Mouse (Mus musculus) myocyte (in vitro differentiated cells): ENCODE measurements around the gene Arhgef12. TPM values are rescaled to one million over a fixed set of nuclear protein-coding genes. Genes with fewer than 3 reads are reported as not detected.

ENCODE experiments used
- H3K27me3 ChIP-seq: one replicate; pipeline ENCODE4 v1.6.1; 2011; ENCODE audit not compliant: control insufficient read depth, insufficient read depth, insufficient read length
- H3K36me3 ChIP-seq: one replicate; pipeline ENCODE4 v1.6.1; 2011; ENCODE audit not compliant: control insufficient read depth, insufficient read depth
- H3K4me2 ChIP-seq: one replicate; pipeline ENCODE4 v1.6.1; 2011; ENCODE audit warnings: low read depth, control low read depth
- H3K4me3 ChIP-seq: one replicate; pipeline ENCODE4 v1.5.1; 2011; ENCODE audit warnings: mild to moderate bottlenecking, control low read depth, moderate library complexity
- H3K79me2 ChIP-seq: one replicate; pipeline ENCODE4 v1.6.1; 2011; ENCODE audit not compliant: control insufficient read depth, insufficient read depth
- H3ac ChIP-seq: one replicate; pipeline ENCODE4 v1.6.1; 2011; ENCODE audit not compliant: control insufficient read depth, insufficient read length
- CEBPB ChIP-seq: IDR thresholded peaks from 2 replicates; pipeline ENCODE4 v1.6.1; 2011; ENCODE audit warnings: mild to moderate bottlenecking, moderate library complexity; ENCODE audit not compliant: poor library complexity, insufficient read depth, severe bottlenecking
- E2F4 ChIP-seq: IDR thresholded peaks from one replicate; pipeline ENCODE4 v1.6.1; 2011; ENCODE audit warnings: mild to moderate bottlenecking, control low read depth, moderate library complexity; ENCODE audit not compliant: insufficient read depth
- MAX ChIP-seq: IDR thresholded peaks from one replicate; pipeline ENCODE4 v1.6.1; 2011; ENCODE audit warnings: low read depth, mild to moderate bottlenecking, control low read depth
- MYOD1 ChIP-seq, 3 experiments: IDR thresholded peaks; one replicate each; pipeline ENCODE4 v1.6.1; 2011; ENCODE audit warnings: control low read depth in 2 of 3, low read depth in 2 of 3, mild to moderate bottlenecking in 2 of 3, moderate library complexity in 1 of 3; ENCODE audit not compliant: insufficient read length in 2 of 3, control insufficient read depth in 1 of 3
- MYOG ChIP-seq, 3 experiments: IDR thresholded peaks; one replicate each; pipeline ENCODE4 v1.6.1; 2011; ENCODE audit warnings: control low read depth in 2 of 3, low read depth in 2 of 3, mild to moderate bottlenecking in 2 of 3; ENCODE audit not compliant: insufficient read length in 2 of 3, control insufficient read depth in 1 of 3, insufficient read depth in 1 of 3
- POLR2A ChIP-seq: IDR thresholded peaks from one replicate; pipeline ENCODE4 v1.6.1; 2011; ENCODE audit warnings: low read depth, mild to moderate bottlenecking, control low read depth, moderate library complexity; ENCODE audit not compliant: insufficient read length
- POLR2AphosphoS2 ChIP-seq: IDR thresholded peaks from one replicate; pipeline ENCODE4 v1.6.1; 2011; ENCODE audit warnings: low read depth, control low read depth; ENCODE audit not compliant: insufficient read length
- REST ChIP-seq: IDR thresholded peaks from one replicate; pipeline ENCODE4 v1.6.1; 2011; ENCODE audit warnings: mild to moderate bottlenecking, control low read depth, moderate library complexity; ENCODE audit not compliant: insufficient read depth, insufficient read length
- SRF ChIP-seq: IDR thresholded peaks from one replicate; pipeline ENCODE4 v1.6.1; 2011; ENCODE audit warnings: low read depth; ENCODE audit not compliant: control insufficient read depth, insufficient read length
- TCF12 ChIP-seq: IDR thresholded peaks from one replicate; pipeline ENCODE4 v1.6.1; 2011; ENCODE audit warnings: mild to moderate bottlenecking, control low read depth; ENCODE audit not compliant: poor library complexity, insufficient read depth, severe bottlenecking
- TCF3 ChIP-seq: IDR thresholded peaks from one replicate; pipeline ENCODE4 v1.6.1; 2011; ENCODE audit warnings: low read depth, control low read depth; ENCODE audit not compliant: insufficient read length
- USF1 ChIP-seq: IDR thresholded peaks from one replicate; pipeline ENCODE4 v1.6.1; 2011; ENCODE audit warnings: low read depth, mild to moderate bottlenecking, control low read depth, moderate library complexity
- polyA plus RNA-seq: library from polyadenylated mRNA; unstranded; fragments of >200 nt; fragmentation: generic; extraction: Trizol; gene quantifications from one replicate; pipeline ENCODE4 v1.2.1, GENCODE M21; 2012; ENCODE audit warnings: missing spikeins

Arhgef12 gene
- polyA plus RNA-seq, 1 experiment: 12.9 TPM

DNA sequence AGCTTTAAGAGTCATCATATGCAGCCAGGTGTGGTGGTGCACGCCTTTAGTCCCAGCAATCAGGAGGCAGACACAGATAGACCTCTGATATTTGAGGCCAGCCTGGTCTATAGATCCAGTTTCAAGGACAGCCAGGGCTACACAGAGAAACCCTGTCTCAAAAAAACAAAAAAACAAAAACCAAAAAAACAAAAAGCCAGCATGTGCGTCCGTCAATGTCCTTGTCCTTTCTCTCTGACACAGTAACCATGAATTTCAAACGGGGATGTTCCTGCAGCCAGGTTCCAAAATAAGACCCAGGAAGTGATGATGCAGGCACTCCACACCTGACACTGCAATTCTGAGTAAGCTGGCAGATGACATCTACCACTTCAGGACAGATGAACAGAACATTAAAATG lies 12.2 kb downstream of the Arhgef12 start:
- H3K27me3 ChIP-seq: no peaks in the 10 kb centered on the region
- no peak overlapping the region for H3K4me2 ChIP-seq
- H3K4me3 ChIP-seq: no peak overlapping the region
- H3K79me2 ChIP-seq: peaks cover 96% of the 10 kb centered on the region
- H3K36me3 ChIP-seq: no peaks in the 10 kb centered on the region
- no peak overlapping the region for H3ac ChIP-seq
- TF ChIP-seq TCF3: no peak
- no peak for TF ChIP-seq REST
- no peak for TF ChIP-seq POLR2A
- no peak for TF ChIP-seq E2F4
- no peak for TF ChIP-seq MAX
- TF ChIP-seq SRF: no peak
- no peak for TF ChIP-seq POLR2AphosphoS2

DNA sequence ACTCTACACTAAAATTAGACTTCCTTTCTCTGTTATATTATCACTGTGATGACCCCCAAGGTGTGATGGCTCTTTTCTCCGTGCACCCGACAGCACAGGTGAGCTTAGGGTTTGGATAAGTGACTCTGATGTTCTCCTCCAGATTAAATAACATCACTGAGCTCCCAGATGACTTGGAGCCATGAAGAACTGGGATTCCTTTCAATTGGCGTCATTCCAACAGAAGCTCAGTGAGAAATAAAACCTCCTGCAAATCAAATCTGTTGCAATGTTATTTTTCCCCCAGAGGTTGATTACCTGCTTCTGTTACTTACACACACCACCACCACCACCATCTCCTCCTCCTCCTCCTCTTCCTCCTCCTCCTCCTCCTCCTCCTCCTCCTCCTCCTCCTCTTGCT lies 13.2 kb downstream of the Arhgef12 start:
- H3K79me2 ChIP-seq: peaks cover 96% of the 10 kb centered on the region
- TF ChIP-seq POLR2A: no peak
- TF ChIP-seq TCF12: no peak
- TF ChIP-seq SRF: no peak
- no peak for TF ChIP-seq TCF3
- TF ChIP-seq REST: no peak
- TF ChIP-seq USF1: no peak
- no peak for TF ChIP-seq E2F4
- TF ChIP-seq MYOD1 (IDR thresholded peaks at IDR 0.05; ENCODE audit: control insufficient read depth in 1 of 3, insufficient read length in 2 of 3, low read depth in 2 of 3): no peak
- no peak for TF ChIP-seq POLR2AphosphoS2
- TF ChIP-seq MYOG (IDR thresholded peaks at IDR 0.05; ENCODE audit: control insufficient read depth in 1 of 3, insufficient read depth in 1 of 3, insufficient read length in 2 of 3, low read depth in 2 of 3): no peak
- H3K4me3 ChIP-seq: no peak overlapping the region
- no peaks in the 10 kb centered on the region for H3K27me3 ChIP-seq
- H3ac ChIP-seq: no peak overlapping the region
- H3K36me3 ChIP-seq: no peaks in the 10 kb centered on the region
- H3K4me2 ChIP-seq: no peak overlapping the region

GRCm38 (mm10) chr9:43085686-43086285 lies 21.3 kb downstream of the Arhgef12 start:
- H3K27me3 ChIP-seq: no peaks in the 10 kb centered on the region
- TF ChIP-seq TCF12 (no peak), CEBPB (no peak), MAX (no peak), POLR2A (no peak), MYOD1 (IDR thresholded peaks at IDR 0.05; ENCODE audit: control insufficient read depth in 1 of 3, insufficient read length in 2 of 3, low read depth in 2 of 3) (no peak), MYOG (IDR thresholded peaks at IDR 0.05; ENCODE audit: control insufficient read depth in 1 of 3, insufficient read depth in 1 of 3, insufficient read length in 2 of 3, low read depth in 2 of 3) (no peak), REST (no peak), USF1 (no peak), TCF3 (no peak), E2F4 (no peak), POLR2AphosphoS2 (no peak), SRF (no peak)
- peaks cover 4% of the 10 kb centered on the region for H3K36me3 ChIP-seq
- H3ac ChIP-seq: no peak overlapping the region
- peaks cover 95% of the 10 kb centered on the region for H3K79me2 ChIP-seq
- no peak overlapping the region for H3K4me3 ChIP-seq
- H3K4me2 ChIP-seq: no peak overlapping the region

- Histone ChIP-seq H3ac (no peak overlapping the region), H3K4me2 (no peak overlapping the region), H3K36me3 (peaks cover 4% of the 10 kb centered on the region), H3K27me3 (no peaks in the 10 kb centered on the region), H3K79me2 (peaks cover 95% of the 10 kb centered on the region), H3K4me3 (no peak overlapping the region)
- TF ChIP-seq SRF (no peak), POLR2AphosphoS2 (no peak), MYOG (IDR thresholded peaks at IDR 0.05; ENCODE audit: control insufficient read depth in 1 of 3, insufficient read depth in 1 of 3, insufficient read length in 2 of 3, low read depth in 2 of 3) (no peak), E2F4 (no peak), TCF12 (no peak), MYOD1 (IDR thresholded peaks at IDR 0.05; ENCODE audit: control insufficient read depth in 1 of 3, insufficient read length in 2 of 3, low read depth in 2 of 3) (no peak), POLR2A (no peak), REST (no peak), CEBPB (no peak), MAX (no peak), TCF3 (no peak), USF1 (no peak)
Observed at GRCm38 (mm10) chr9:43084496-43085362, 22.3 kb downstream of the Arhgef12 start.
